Comparison of ENCODE assay signal across 10 mouse cellular contexts in the genomic region with DNA sequence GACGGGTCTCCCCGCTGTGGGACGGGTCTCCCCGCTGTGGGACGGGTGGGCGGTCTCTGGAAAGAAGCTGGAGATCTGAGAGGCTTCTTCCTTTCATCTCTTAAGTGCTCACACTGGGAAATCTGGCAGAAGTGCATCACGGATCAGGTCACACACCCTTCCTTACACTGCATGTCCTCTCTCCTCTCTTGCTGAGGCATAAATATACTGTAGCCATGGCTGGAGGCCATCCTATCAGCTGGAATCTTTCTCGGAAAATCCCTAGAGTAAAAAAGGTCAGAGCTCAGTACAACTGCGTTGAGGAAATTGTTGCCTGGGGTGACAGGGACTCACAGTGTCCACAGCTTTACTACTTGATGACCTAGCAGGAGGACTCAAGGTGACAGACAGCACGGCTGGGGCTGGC. TPM values are rescaled to one million over a fixed set of nuclear protein-coding genes. Genes with fewer than 3 reads are reported as not detected.
DNase-seq lines count a peak whose midpoint lies in the region; ATAC-seq and TF ChIP-seq lines count a peak whose summit lies in the region.
"Had no signal": no experiment of that assay in that cellular context is flagged by ENCODE, and none has a peak within 500 bp of the region (broad histone marks: within the 10 kb centered on the region; RNA-seq: fewer than 3 reads in every experiment).

No protein-coding gene starts in this region.

- no peak overlapping the region for H3K4me2 ChIP-seq in kidney, embryonic 16.5 days (replicated peaks; ENCODE audit: low read depth, low read length)
- peak overlapping the region; percentile 19; the same call in 1 of the 2 replicates for H3K4me2 ChIP-seq in heart, postnatal 0 days (ENCODE audit: low read depth, low read length)
- H3K4me2 ChIP-seq: forebrain, embryonic 12.5 days had no signal

- peaks cover 8% of the 10 kb centered on the region for H3K4me1 ChIP-seq in kidney, embryonic 16.5 days (ENCODE audit: insufficient read depth, low read length)
- peaks cover 35% of the 10 kb centered on the region for H3K4me1 ChIP-seq in heart, postnatal 0 days (ENCODE audit: control insufficient read depth, insufficient read depth)

- no peak overlapping the region for H3K4me3 ChIP-seq in kidney, embryonic 16.5 days (ENCODE audit: low read length)
- H3K4me3 ChIP-seq in heart, postnatal 0 days (ENCODE audit: low read depth, low read length): no peak overlapping the region
- H3K4me3 ChIP-seq in layer of hippocampus, adult 2 months: no peak overlapping the region
- H3K4me3 ChIP-seq: forebrain, embryonic 12.5 days had no signal

- DNase-seq in kidney, adult 11 months: peak; percentile 48
- DNase-seq in embryo, embryonic 11 days: peak; percentile 29
- peak; percentile 73 for DNase-seq in heart, postnatal 0 days (ENCODE audit: low spot score)
- peak; percentile 64 for DNase-seq in mesoderm, embryonic 11.5 days (ENCODE audit: low read depth, low spot score)
- DNase-seq in layer of hippocampus, adult 2 months (ENCODE audit: low spot score in 2 of 2): no peak
- no peak for DNase-seq in cerebellum, adult 9-10 months
- DNase-seq: cerebellum, adult 2 months had no signal

- no peak for TF ChIP-seq CTCF in heart, postnatal 0 days (IDR thresholded peaks at IDR 0.05; ENCODE audit: low read depth)
- no peak for TF ChIP-seq CTCF in layer of hippocampus, adult 2 months (conservative IDR thresholded peaks at IDR 0.05)

- H3K36me3 ChIP-seq in kidney, embryonic 16.5 days (ENCODE audit: insufficient read depth, low read length): no peaks in the 10 kb centered on the region
- H3K36me3 ChIP-seq in heart, postnatal 0 days (replicated peaks; ENCODE audit: control insufficient read depth, insufficient read depth, low read length): 0 out of 2 replicates have a peak, but pooled peaks cover 5% of the 10 kb centered on the region
- H3K36me3 ChIP-seq: forebrain, embryonic 12.5 days had no signal

- TF ChIP-seq EP300 in heart, postnatal 0 days (IDR thresholded peaks at IDR 0.05; ENCODE audit: low read depth): no peak

- no peak overlapping the region for H3K27ac ChIP-seq in kidney, embryonic 16.5 days (ENCODE audit: low read length)
- H3K27ac ChIP-seq in heart, postnatal 0 days (ENCODE audit: low read depth): peak overlapping the region; percentile 79
- no peak overlapping the region; the same call in 1 of the 2 replicates for H3K27ac ChIP-seq in layer of hippocampus, adult 2 months
- H3K27ac ChIP-seq: forebrain, embryonic 12.5 days had no signal

- H3K9me3 ChIP-seq in kidney, embryonic 16.5 days (ENCODE audit: low read length): no peaks in the 10 kb centered on the region
- no peaks in the 10 kb centered on the region for H3K9me3 ChIP-seq in heart, postnatal 0 days (replicated peaks; ENCODE audit: control insufficient read depth, low read length)
- H3K9me3 ChIP-seq: forebrain, embryonic 12.5 days had no signal

- H3K9ac ChIP-seq in kidney, embryonic 16.5 days (replicated peaks; ENCODE audit: low read length): no peak overlapping the region
- peak overlapping the region; percentile 26; the same call in 1 of the 2 replicates for H3K9ac ChIP-seq in heart, postnatal 0 days (replicated peaks; ENCODE audit: low read depth, low read length)
- H3K9ac ChIP-seq: forebrain, embryonic 12.5 days had no signal

- WGBS in kidney, embryonic 16.5 days: 27% methylated on average over 10 of the region's 10 CpGs
- WGBS in heart, postnatal 0 days: 35% methylated on average over 10 of the region's 10 CpGs

- no peak for ATAC-seq in kidney, embryonic 16.5 days (ENCODE audit: low FRiP score, low TSS enrichment)
- peak; percentile 87 for ATAC-seq in heart, postnatal 0 days (ENCODE audit: insufficient read depth, low read depth)
- no peak for ATAC-seq in inflammation-experienced regulatory T-cells, adult 6 months

- no peaks in the 10 kb centered on the region for H3K27me3 ChIP-seq in kidney, embryonic 16.5 days (ENCODE audit: insufficient read depth, low read length)
- no peaks in the 10 kb centered on the region for H3K27me3 ChIP-seq in heart, postnatal 0 days (ENCODE audit: control insufficient read depth, insufficient read depth, low read length)
- H3K27me3 ChIP-seq: forebrain, embryonic 12.5 days had no signal

RNA-seq across cellular contexts. Expression of a gene that starts 53.4 kb away (rescaled TPM):
- 317 and 362 TPM in 2 replicates for polyA plus RNA-seq in kidney, embryonic 16.5 days (2015; fragmentation: Nextera tagmentation; extraction: Ambion mirVana)
- 317 and 350 TPM in 2 replicates for total RNA-seq in heart, postnatal 0 days (2014; rRNA removed; ENCODE audit: low replicate concordance)
- polyA plus RNA-seq in heart, postnatal 0 days (2015; fragmentation: Nextera tagmentation; extraction: Ambion mirVana): 293 TPM in 2 replicates
- 100 to 1,000 TPM; 199 to 204 TPM for total RNA-seq in layer of hippocampus, adult 2 months (2021)
- polyA plus RNA-seq in inflammation-experienced regulatory T-cells, adult 6 months (2017; shearing (Covaris generic)): 10 to 100 TPM; 26.3 to 30.5 (median 26.9) TPM

Comparison
In these comparisons a context has a peak if more than half of its experiments do, and no peak if none do; other contexts are left out.
1. DNase-seq: peak in kidney, adult 11 months (single experiment), embryo, embryonic 11 days (single experiment), heart, postnatal 0 days (single experiment) and mesoderm, embryonic 11.5 days (single experiment); none in layer of hippocampus, adult 2 months (0 of 2) and cerebellum, adult 9-10 months (single experiment).